Mouse (Mus musculus): Measurements from ENCODE around the gene Kif26a.

GRCm38 (mm10) chr12:112151980-112152362, 6.0 kb downstream of the Kif26a start:
- TF ChIP-seq GATA1 (IDR thresholded peaks at IDR 0.05; ENCODE audit: low read length) (no peak), TAL1 (IDR thresholded peaks at IDR 0.05; ENCODE audit: low read length) (no peak)

Measured in erythroblast, embryonic 14.5 days (primary cell).